Mouse (Mus musculus) frontal cortex, postnatal 14 days (tissue): ENCODE measurements around the gene Snrpc.

Experiments
- DNase-seq, 2 experiments: peaks; one replicate each; pipeline ENCODE4 v3.0.0; 2022; ENCODE audit warnings: low spot score in 2 of 2

The Snrpc gene

GRCm38 (mm10) chr17:27819521-27819970, 18.4 kb upstream of the Snrpc start:
- peak in 1 of 2 experiments; percentile 16 for DNase-seq

DNA sequence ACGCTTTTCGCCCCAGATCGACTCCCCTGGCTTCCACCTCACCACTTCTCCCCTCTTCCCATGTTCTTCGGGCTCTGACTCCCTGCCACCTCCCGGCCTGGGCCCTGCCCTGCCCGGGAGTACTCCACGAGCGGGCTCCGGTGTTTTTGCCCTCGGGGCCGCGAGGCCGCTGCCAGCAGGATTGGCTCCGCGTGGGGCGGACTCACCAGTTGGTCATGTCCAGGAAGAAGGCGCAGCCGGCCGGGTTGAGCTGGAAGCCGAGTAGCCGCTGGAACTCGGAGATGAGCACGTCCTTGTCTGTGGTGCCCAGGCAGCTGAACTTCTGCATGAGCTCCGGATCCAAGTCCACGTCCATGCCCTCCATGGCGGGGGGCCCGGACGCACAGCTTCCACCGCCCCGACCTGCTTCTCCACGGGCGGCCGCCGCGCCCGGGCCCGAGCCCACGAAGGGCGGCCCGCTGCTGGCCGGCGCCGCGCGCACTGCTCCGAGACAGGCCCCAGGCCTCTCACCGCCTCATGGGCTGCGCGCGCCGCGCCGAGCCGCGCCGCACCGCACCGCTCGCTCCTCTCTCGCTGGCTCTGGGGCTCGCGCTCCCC, 17.9 kb upstream of the Snrpc start:
- peak; percentile 43 to 50 for DNase-seq

GRCm38 (mm10) chr17:27820568-27821406, 17.2 kb upstream of the Snrpc start, which contains the start of gene D17Wsu92e:
Gene D17Wsu92e, minus strand, starts transcription at chr17:27820648.
- peak; percentile 95 to 98 for DNase-seq

DNA sequence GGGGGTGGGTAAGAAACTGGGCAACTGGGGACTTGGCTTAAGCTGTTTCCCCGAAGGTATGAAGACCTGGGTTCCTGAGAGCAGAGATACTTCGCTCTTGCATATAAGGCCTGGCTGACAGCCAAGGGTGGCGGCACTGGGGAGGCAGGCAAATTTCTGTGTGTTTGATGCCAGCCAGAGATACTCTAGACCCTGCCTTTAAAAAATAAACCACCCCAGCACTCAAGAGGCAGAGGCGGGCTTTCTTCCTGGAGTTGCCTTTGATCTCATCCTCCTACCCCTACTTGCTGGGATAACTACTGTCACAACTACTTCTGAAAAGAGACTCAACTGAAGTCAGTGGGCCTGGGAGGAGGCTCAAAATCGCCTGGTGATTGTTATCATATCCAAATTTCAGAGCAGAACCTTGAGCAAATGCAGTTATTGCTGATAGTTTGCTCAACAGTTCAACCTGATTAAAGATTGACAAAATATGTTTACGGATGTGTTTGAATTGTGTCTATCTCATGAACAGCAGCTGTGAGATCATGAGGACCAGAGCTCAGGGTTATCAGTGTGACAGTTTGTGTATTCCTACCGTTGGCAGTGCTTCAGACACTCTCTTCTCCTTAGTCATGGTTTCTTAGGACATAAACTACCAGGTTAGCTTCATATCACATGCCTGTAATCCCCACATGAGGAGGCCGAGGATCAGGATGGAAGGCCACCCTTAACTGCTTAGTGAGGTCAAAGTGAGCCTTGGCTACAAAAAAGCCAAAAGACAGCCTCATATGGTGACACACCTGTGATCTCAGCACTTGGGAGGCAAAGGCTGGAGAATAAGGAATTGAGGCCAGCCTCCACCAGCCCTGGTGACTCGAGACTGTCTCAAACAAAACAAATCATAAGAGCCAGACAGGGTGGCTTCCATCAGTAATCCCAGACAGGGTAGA, 16.3 kb upstream of the Snrpc start:
- no peak for DNase-seq

DNA sequence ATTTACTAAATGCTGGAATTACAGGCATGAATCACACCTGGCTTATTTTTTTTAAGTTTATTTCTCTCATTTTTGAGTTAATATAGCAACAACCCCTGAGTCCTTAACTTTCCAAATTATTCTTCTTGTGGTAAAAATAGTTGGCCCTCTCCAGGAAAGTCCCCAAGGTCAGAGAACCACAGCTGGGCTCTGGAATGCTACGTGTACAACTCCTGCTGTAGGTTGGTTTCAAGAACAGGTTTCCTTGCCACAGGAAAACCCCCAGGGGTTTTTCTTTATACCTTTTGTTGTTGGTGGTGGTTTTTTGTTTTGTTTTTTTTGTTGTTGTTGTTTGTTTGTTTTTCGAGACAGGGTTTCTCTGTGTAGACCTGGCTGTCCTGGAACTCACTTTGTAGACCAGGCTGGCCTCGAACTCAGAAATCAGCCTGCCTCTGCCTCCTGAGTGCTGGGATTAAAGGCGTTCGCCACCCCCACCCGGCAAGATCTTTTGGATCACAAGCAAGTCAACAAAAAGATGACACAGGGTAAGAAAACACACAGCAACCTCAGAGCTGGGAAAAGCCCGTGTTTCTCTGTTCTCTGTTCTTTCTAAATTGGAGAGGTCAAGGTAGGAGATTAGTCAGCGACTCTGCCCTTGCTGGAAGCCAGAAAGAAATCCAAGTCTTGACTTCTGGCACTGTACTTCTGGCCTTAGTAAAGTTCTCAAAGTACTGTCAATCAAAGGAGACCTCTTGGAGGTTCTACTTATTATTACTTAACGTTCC, 14.6 kb upstream of the Snrpc start:
- no peak for DNase-seq

DNA sequence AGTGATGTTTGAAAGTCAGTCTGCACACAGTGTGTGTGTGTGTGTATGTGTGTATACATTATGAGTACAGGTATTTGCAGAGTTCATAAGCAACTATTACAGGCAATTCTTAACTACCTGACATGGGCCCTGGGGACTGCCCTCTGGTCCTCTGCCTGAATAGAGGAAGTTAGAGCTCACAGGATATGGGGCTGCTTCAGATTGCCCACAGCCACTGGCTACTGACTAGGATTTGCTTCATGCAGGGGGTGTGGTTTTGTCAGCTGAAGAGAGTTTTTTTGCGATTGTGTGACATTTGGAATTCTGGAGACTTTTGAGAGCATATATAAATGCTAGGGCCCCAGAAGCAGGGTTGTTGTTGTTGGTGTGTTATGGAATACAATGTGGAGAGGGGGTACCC, 13.0 kb upstream of the Snrpc start:
- DNase-seq: no peak

GRCm38 (mm10) chr17:27825539-27825938, 12.4 kb upstream of the Snrpc start:
- no peak for DNase-seq

- DNase-seq: peak in 1 of 2 experiments; percentile 27
Observed at GRCm38 (mm10) chr17:27825984-27826905, 11.7 kb upstream of the Snrpc start.

GRCm38 (mm10) chr17:27826908-27827383, 11.0 kb upstream of the Snrpc start:
- no peak for DNase-seq

DNA sequence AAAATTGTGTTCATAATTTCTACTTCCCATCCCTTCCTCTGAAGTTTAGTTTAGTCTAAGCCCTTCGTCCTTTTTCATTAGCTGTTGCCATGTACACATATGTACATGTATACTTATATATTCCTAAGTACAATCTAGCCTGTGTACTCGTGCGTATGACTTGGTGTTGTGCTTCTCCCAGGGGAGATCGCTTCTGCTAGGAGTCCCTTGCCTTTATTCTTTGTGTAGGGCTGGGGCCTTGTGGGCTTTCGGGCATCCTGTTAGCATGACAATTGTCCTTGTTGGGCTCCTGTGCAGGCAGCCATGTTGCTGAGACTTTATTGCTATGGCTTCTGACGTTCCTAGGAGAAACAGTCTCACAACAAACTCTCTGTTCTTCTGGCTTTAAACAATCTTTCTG, 10.4 kb upstream of the Snrpc start:
- no peak for DNase-seq

GRCm38 (mm10) chr17:27830411-27830810, 7.5 kb upstream of the Snrpc start:
- DNase-seq: no peak

DNA sequence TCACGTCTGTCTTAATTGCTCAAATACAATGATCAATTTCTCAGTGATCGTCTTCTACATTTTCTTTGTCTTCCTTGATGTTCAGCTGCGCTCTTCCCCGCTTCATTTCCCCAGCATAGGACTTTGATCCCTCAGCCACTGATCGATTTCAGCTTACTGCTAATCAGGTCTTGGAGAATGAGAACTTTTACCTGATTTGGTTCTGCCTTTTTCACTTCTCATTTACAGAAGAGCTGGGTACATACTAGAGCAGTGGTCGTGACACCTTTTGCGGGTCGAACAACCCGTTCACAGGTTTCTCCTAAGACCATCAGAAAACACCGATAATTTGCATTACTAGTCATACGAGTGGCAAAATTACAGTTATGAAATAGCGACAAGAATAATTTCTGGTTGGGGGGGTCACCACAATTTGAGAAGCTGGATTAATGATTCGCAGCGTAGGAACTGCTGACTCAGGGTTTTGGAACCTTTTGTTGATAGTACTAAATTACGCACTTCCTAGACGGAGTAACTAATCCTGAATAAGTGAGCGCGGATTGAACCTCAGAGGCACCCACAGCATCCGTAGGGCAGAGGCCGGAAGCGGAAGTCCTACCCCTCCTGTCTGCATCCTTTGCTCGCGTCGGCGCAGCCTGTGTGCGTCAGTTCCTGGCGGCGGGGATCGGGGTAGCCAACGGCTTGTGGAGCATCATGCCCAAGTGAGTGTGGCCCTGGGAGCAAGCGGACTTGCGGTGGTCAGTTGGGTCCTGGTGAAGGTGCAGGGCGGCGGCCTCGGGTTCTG, 1.7 kb downstream of the Snrpc start:
- peak; percentile 92 to 94 for DNase-seq

GRCm38 (mm10) chr17:27848351-27848750, 10.4 kb downstream of the Snrpc start:
- no peak for DNase-seq

DNA sequence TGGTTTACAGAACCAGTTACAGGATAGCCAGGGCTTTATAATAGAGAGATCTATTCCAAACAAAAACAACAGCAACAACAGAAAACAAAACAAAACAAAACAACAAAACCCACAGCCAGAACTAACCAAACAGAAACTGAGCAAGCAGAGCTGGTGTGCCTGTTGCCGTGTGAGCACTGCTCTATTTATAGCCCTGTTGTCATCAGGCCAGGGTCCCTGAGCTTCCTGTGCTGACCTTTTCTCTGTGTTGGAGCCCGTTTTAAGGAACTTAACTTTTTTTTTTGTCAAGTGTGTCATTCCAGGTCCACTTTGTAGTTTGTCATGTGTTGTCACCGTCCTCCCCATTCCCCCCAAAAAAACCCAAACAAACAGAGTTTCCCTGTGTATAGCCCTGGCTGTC, 13.1 kb downstream of the Snrpc start:
- DNase-seq: no peak

DNA sequence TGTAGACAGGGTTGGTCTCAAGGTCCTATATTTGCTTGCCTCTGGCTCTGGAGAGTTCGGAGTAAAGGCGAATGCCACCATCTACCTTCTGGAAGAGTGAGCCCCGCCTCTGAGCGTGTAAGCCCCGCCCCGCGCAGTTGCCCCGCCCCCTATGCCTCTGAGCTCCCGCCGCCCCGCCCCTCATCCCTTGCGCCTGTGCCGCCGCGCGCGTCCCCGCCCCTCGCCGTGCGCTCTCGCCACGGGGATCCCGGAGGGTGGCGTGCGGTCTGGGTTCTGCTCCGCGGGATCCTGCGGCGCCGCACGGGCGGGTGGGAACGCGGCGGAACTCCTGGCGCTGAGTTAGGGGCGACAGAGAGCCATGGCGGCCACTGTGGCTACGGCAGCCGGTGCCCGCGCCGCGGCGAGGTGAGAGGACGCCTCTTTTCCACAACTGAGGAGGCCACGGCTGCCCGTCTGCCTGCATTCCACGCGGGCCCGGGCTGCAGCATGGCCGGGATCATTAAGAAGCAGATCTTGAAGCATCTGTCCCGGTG, 18.4 kb downstream of the Snrpc start, which contains the start of gene Uhrf1bp1:
TSS of gene Uhrf1bp1 (plus strand) at position 177 of the 533 bp plus-strand sequence.
- DNase-seq: peak; percentile 52 to 69

- DNase-seq: peak in 1 of 2 experiments; percentile 41
Observed at GRCm38 (mm10) chr17:27856798-27857648, 19.1 kb downstream of the Snrpc start.

- no peak for DNase-seq
Observed at GRCm38 (mm10) chr17:27857649-27858475, 19.9 kb downstream of the Snrpc start.
